Mouse (Mus musculus) olfactory bulb, adult 2 months (tissue): ENCODE data around the gene Zfp654.

Experiments used
- CTCF ChIP-seq: fragments of 200-500 bp; IDR thresholded peaks from 2 replicates; pipeline ENCODE4 v1.5.1; 2012; ENCODE audit warnings: low read depth, mild to moderate bottlenecking, low read length, moderate library complexity; ENCODE audit not compliant: insufficient read depth
- POLR2A ChIP-seq: fragments of 200-500 bp; IDR thresholded peaks from 2 replicates; pipeline ENCODE4 v1.6.1; 2012; ENCODE audit warnings: mild to moderate bottlenecking, low read depth, low read length, moderate library complexity; ENCODE audit not compliant: insufficient read depth

DNA sequence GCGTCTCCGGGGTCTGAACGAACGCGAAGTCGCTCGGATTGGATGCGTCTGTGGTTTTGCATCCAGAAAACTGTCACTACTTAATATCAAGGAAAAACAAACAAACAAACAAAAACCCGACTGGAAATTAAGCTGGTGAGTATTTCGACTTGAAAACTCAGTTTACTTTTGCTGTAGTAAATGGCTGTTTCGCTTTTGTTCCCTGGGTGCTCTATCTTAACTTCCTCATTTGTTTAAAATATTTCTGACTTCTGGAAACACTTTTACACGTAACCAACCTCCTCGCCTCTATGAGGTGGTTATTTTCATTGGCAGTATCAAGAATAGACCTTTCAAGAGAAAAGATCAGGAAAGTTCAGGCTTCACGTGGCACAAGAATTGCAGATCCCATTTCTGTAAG, 1.4 kb upstream of the Zfp654 start:
- TF ChIP-seq POLR2A (no peak), CTCF (no peak)
